Mouse (Mus musculus) G1E (cell line): Measurements from ENCODE around the gene Usp15. TPM values are rescaled to one million over a fixed set of nuclear protein-coding genes. Genes with fewer than 3 reads are reported as not detected.
A peak's percentile ranks its signal among the peaks of the same experiment; 100 is the strongest.

Experiments
- ATAC-seq: 2 replicates; pipeline ENCODE4 v1.8.0; 2016; ENCODE audit warnings: mild to moderate bottlenecking; ENCODE audit not compliant: insufficient number of reproducible peaks, poor library complexity, low FRiP score, severe bottlenecking; ENCODE audit errors: extremely low read depth
- DNase-seq: peaks from one replicate; pipeline ENCODE4 v3.0.0; 2012; ENCODE audit warnings: low spot score
- H3K27me3 ChIP-seq: 2 replicates; pipeline ENCODE4 v1.6.1; 2012; ENCODE audit warnings: mild to moderate bottlenecking, low read length, inconsistent platforms; ENCODE audit not compliant: insufficient read depth
- H3K36me3 ChIP-seq: replicated peaks from 2 replicates; pipeline ENCODE3; 2012; ENCODE audit warnings: mild to moderate bottlenecking, inconsistent platforms
- H3K4me1 ChIP-seq: 2 replicates; pipeline ENCODE4 v1.6.1; 2012; ENCODE audit warnings: low read depth, low read length, inconsistent platforms, mixed read lengths; ENCODE audit not compliant: insufficient read depth
- H3K4me3 ChIP-seq: 2 replicates; pipeline ENCODE4 v1.5.1; 2012; ENCODE audit warnings: low read depth, mild to moderate bottlenecking, inconsistent platforms, low read length, moderate library complexity, mixed read lengths
- H3K9me3 ChIP-seq: replicated peaks from 2 replicates; pipeline ENCODE4 v1.6.1; 2012; ENCODE audit warnings: inconsistent platforms
- CTCF ChIP-seq: IDR thresholded peaks from 2 replicates; pipeline ENCODE4 v1.5.1; 2012; ENCODE audit warnings: low read depth, low read length, inconsistent platforms, mixed read lengths
- GATA1 ChIP-seq: IDR thresholded peaks from 2 replicates; pipeline ENCODE4 v1.6.1; 2012; ENCODE audit warnings: borderline replicate concordance, low read length, inconsistent platforms, mixed read lengths
- GATA2 ChIP-seq: IDR thresholded peaks from 2 replicates; pipeline ENCODE4 v1.6.1; 2012; ENCODE audit warnings: low read depth, low read length, inconsistent platforms, borderline replicate concordance
- POLR2AphosphoS5 ChIP-seq: IDR thresholded peaks from 2 replicates; pipeline ENCODE4 v1.6.1; 2012; ENCODE audit warnings: low read depth, low read length, inconsistent platforms; ENCODE audit not compliant: insufficient replicate concordance
- TAL1 ChIP-seq: conservative IDR thresholded peaks from 2 replicates; pipeline ENCODE4 v1.6.1; 2012; ENCODE audit warnings: low read depth, low read length, inconsistent platforms, mixed read lengths
- polyA plus RNA-seq: library from polyadenylated mRNA; stranded (reverse); fragments of >175 nt; gene quantifications from 2 replicates; pipeline ENCODE4 v1.2.3, GENCODE M21; 2012
- total RNA-seq, 2 experiments: library from RNA; stranded (forward) in 1 of 2; stranded (reverse) in 1 of 2; fragments of 200-1000 nt in 1 of 2; fragments of >200 nt in 1 of 2; fragmentation: Nextera tagmentation in 1 of 2; gene quantifications; 2 replicates each; pipeline ENCODE4 v1.2.3; 2014 to 2017

The Usp15 gene
- total and polyA plus RNA-seq, 3 experiments, result 21.7 to 160 (median 155) TPM

DNA sequence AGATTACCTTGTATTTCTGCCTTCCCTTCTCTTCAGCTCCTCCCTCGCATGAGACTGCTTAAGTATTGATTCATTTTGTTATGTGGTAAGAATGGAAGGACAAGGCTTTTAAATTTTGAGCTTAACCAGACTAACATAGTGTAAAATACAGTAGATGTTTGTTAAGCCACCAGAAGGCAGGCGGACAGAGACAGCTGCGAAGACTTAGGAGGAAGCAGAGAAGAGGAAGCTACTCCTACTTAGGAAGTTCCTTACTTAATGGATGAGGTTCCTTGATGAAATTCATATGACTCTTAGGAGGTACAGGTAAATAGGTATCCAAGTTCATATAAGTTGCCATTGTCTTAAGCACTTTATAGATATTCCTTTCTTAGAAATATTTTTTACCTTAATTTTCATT, 104.2 kb downstream of the Usp15 start:
- Histone ChIP-seq H3K4me3 (no peak overlapping the region), H3K27me3 (peaks cover 8% of the 10 kb centered on the region), H3K36me3 (no peaks in the 10 kb centered on the region), H3K4me1 (peaks cover 9% of the 10 kb centered on the region), H3K9me3 (no peaks in the 10 kb centered on the region)
- TF ChIP-seq GATA1 (no peak), CTCF (no peak), POLR2AphosphoS5 (no peak), TAL1 (no peak), GATA2 (no peak)
- ATAC-seq (no peak), DNase-seq (no peak)

DNA sequence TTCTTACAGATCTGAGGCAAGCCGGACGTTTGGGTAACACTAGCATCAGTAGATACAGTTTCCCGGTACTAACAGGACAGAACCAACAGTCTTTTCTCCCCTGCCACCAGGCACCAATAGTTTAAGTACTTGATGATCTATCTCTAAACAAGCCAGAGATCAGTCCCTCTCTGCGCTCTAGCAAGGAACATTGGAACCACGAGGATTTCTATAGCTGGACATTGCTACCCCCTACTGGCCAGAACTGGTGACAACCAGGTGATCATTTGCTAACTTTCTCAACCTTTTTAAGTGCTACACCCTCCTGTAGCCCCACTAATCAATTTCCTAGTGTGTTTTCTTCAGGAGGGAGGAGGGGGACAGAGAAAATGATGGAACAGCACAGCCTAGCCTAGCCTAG, 105.1 kb downstream of the Usp15 start:
- TF ChIP-seq CTCF (peak; percentile 32; the same call in 1 of the 2 replicates), TAL1 (no peak)
- no peaks in the 10 kb centered on the region for H3K36me3 ChIP-seq
- DNase-seq, result peak; percentile 38
- peak; percentile 81 for ATAC-seq
- peaks cover 9% of the 10 kb centered on the region for H3K4me1 ChIP-seq
- H3K9me3 ChIP-seq, result no peaks in the 10 kb centered on the region
- H3K27me3 ChIP-seq, result peaks cover 8% of the 10 kb centered on the region
- H3K4me3 ChIP-seq, result no peak overlapping the region

- peaks cover 9% of the 10 kb centered on the region for H3K4me1 ChIP-seq
- no peak for ATAC-seq
These were observed 107.3 kb downstream of the Usp15 start for GRCm38 (mm10) chr10:123089425-123089930.

GRCm38 (mm10) chr10:123086847-123087246, 109.9 kb downstream of the Usp15 start:
- DNase-seq, result no peak
- no peaks in the 10 kb centered on the region for H3K36me3 ChIP-seq
- H3K27me3 ChIP-seq, result peaks cover 5% of the 10 kb centered on the region
- no peak for ATAC-seq
- peaks cover 9% of the 10 kb centered on the region for H3K4me1 ChIP-seq
- TF ChIP-seq GATA1 (no peak), TAL1 (no peak), CTCF (no peak), POLR2AphosphoS5 (no peak), GATA2 (no peak)
- H3K4me3 ChIP-seq, result no peak overlapping the region
- H3K9me3 ChIP-seq, result no peaks in the 10 kb centered on the region

More at GRCm38 (mm10) chr10:123089425-123089930, 107.3 kb downstream of the Usp15 start:
- Histone ChIP-seq H3K36me3 (no peaks in the 10 kb centered on the region), H3K9me3 (no peaks in the 10 kb centered on the region), H3K4me3 (no peak overlapping the region), H3K27me3 (peaks cover 6% of the 10 kb centered on the region)
- no peak for DNase-seq
- TF ChIP-seq POLR2AphosphoS5 (no peak), GATA1 (no peak), CTCF (no peak), GATA2 (no peak), TAL1 (no peak)

DNA sequence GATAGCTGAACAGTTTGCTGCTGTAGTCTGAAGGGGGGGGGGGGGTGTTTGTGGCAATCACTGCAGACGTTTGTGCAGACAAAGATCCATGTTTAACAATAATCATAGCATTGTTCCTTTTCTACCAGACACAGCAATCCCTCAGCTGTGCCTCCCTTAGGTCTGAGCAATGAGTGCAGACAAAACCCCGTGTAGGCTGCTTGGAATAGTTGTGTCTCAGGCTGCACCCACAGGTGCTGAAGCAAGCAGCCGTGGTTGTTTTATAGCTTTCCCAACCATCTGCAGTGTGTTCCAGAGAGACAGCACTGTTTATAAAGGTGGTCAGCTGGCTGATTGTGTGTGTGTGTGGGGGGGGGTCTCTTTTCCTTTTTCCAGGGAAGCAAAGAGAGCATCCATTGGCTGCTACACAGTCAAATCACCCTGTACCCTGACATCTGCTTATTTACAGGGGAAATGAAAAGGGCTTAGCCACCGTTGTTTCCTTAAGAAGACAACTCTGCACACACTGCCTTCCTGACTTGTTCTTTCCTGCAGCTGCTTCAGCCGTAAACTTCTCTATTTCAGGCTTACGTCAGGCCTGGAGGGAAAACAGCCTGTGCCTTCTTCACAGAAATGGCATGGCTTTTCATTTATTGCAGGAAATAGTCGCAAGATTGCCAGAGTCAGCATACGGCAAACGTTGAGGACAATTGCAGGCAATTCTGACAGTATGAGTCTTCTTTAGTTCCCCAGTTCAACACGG, 111.7 kb downstream of the Usp15 start:
- Histone ChIP-seq H3K4me3 (no peak overlapping the region), H3K4me1 (peaks cover 3% of the 10 kb centered on the region; the same call in 1 of the 2 replicates), H3K36me3 (no peaks in the 10 kb centered on the region), H3K27me3 (peaks cover 7% of the 10 kb centered on the region), H3K9me3 (no peaks in the 10 kb centered on the region)
- no peak for TF ChIP-seq POLR2AphosphoS5
- no peak for TF ChIP-seq TAL1
- no peak for TF ChIP-seq GATA1
- TF ChIP-seq GATA2, result no peak
- no peak for TF ChIP-seq CTCF
- DNase-seq, result no peak
- no peak for ATAC-seq

- ATAC-seq, result no peak
- DNase-seq, result no peak
- Histone ChIP-seq H3K4me1 (peaks cover 3% of the 10 kb centered on the region; the same call in 1 of the 2 replicates), H3K27me3 (peaks cover 11% of the 10 kb centered on the region), H3K4me3 (no peak overlapping the region), H3K9me3 (no peaks in the 10 kb centered on the region), H3K36me3 (no peaks in the 10 kb centered on the region)
- no peak for TF ChIP-seq POLR2AphosphoS5
- no peak for TF ChIP-seq TAL1
- TF ChIP-seq GATA2, result no peak
- TF ChIP-seq CTCF, result no peak
- TF ChIP-seq GATA1, result no peak
These were observed 112.5 kb downstream of the Usp15 start for GRCm38 (mm10) chr10:123084307-123084706.
